Mouse (Mus musculus): Measurements from ENCODE around the gene Rpl36a. TPM values are rescaled to one million over a fixed set of nuclear protein-coding genes. Genes with fewer than 3 reads are reported as not detected.

Rpl36a gene
- total RNA-seq, 2 experiments from 2014 or later, result 125 to 148 TPM

Other genes starting within 250 kb of the Rpl36a start
- gene Drp2, start 181.1 kb upstream of the Rpl36a start, total RNA-seq (2021), result 10 to 100 TPM; 39.3 to 48.3 TPM
- under 1 TPM in 1 of 2 experiments, not detected in 1; 0.54 TPM for gene Taf7l, start 109.2 kb upstream of the Rpl36a start, total RNA-seq (2021)
- 10 to 100 TPM; 19.8 to 21.3 TPM for gene Timm8a1, start 43.8 kb upstream of the Rpl36a start, total RNA-seq (2021)
- gene Btk, start 2.1 kb upstream of the Rpl36a start, total RNA-seq (2021), result under 1 TPM; 0.87 to 0.91 TPM
- gene Gla, start 15.5 kb downstream of the Rpl36a start, total RNA-seq (2021), result 1 to 10 TPM; 7.3 to 8.5 TPM
- 100 to 1,000 TPM; 155 to 158 TPM for gene Hnrnph2, start 15.5 kb downstream of the Rpl36a start, total RNA-seq (2021)
- 10 to 100 TPM; 33.4 to 38.1 TPM for gene Armcx4, start 100.9 kb downstream of the Rpl36a start, total RNA-seq (2021)
- 10 to 100 TPM; 50.8 to 59.2 TPM for gene Armcx1, start 132.3 kb downstream of the Rpl36a start, total RNA-seq (2021)
- 1 to 10 TPM; 6.1 to 6.5 TPM for gene Armcx6, start 165.8 kb downstream of the Rpl36a start, total RNA-seq (2021)
- gene Armcx3, start 170.9 kb downstream of the Rpl36a start, total RNA-seq (2021), result 10 to 100 TPM; 78.1 to 85.7 TPM
- 10 to 100 TPM; 78.5 to 80.1 TPM for gene Armcx2, start 223.6 kb downstream of the Rpl36a start, total RNA-seq (2021)